Mouse (Mus musculus): Measurements from ENCODE around the gene AK157302. TPM values are rescaled to one million over a fixed set of nuclear protein-coding genes. Genes with fewer than 3 reads are reported as not detected.
"Not testable (repeated sequence)": the region's sequence is repeated elsewhere in the genome, so short reads cannot be mapped to it uniquely, and the experiment has no call there.

The AK157302 gene
- polyA plus RNA-seq, 1 experiment from 2014 or later = 0.17 TPM

GRCm38 (mm10) chr13:21467336-21467735 is 27.7 kb upstream of the AK157302 start:
- H3K36me3 ChIP-seq (ENCODE audit: control insufficient read depth, insufficient read depth, low read length) = no peaks in the 10 kb centered on the region
- H3K9ac ChIP-seq (replicated peaks; ENCODE audit: low read depth, low read length) = no peak overlapping the region
- 88% methylated on average over 10 of the region's 10 CpGs for WGBS
- H3K27me3 ChIP-seq (ENCODE audit: control insufficient read depth, insufficient read depth, low read length) = no peaks in the 10 kb centered on the region
- no peaks in the 10 kb centered on the region for H3K9me3 ChIP-seq (ENCODE audit: control insufficient read depth, low read depth, low read length)
- H3K4me3 ChIP-seq (ENCODE audit: low read depth, low read length) = no peak overlapping the region
- no peaks in the 10 kb centered on the region for H3K4me1 ChIP-seq (ENCODE audit: control insufficient read depth, insufficient read depth, low read length)
- ATAC-seq (ENCODE audit: insufficient number of reproducible peaks, insufficient read depth, low FRiP score, low read depth) = no peak
- no peak overlapping the region for H3K4me2 ChIP-seq (replicated peaks; ENCODE audit: low read depth, low read length)
- no peak overlapping the region for H3K27ac ChIP-seq (ENCODE audit: low read length)

- H3K4me3 ChIP-seq (ENCODE audit: low read depth, low read length) = peak within 1 kb of the TSS; percentile 56
- no peaks in the 10 kb centered on the region for H3K9me3 ChIP-seq (ENCODE audit: control insufficient read depth, low read depth, low read length)
- H3K4me2 ChIP-seq (replicated peaks; ENCODE audit: low read depth, low read length) = peak within 1 kb of the TSS; percentile 88
- ATAC-seq (ENCODE audit: insufficient number of reproducible peaks, insufficient read depth, low FRiP score, low read depth) = peak; percentile 99
- H3K4me1 ChIP-seq (ENCODE audit: control insufficient read depth, insufficient read depth, low read length) = no peaks in the 10 kb centered on the region
- under 1% methylated on average over 54 of the region's 54 CpGs for WGBS
- no peaks in the 10 kb centered on the region for H3K36me3 ChIP-seq (ENCODE audit: control insufficient read depth, insufficient read depth, low read length)
- peak within 1 kb of the TSS; percentile 64 for H3K9ac ChIP-seq (replicated peaks; ENCODE audit: low read depth, low read length)
- no peaks in the 10 kb centered on the region for H3K27me3 ChIP-seq (ENCODE audit: control insufficient read depth, insufficient read depth, low read length)
- no peak within 1 kb of the TSS for H3K27ac ChIP-seq (ENCODE audit: low read length)
These were observed 26.7 kb upstream of the AK157302 start, which contains the start of gene Nkapl for GRCm38 (mm10) chr13:21468061-21469019. TSS of gene Nkapl (minus strand) at chr13:21468509.

GRCm38 (mm10) chr13:21469097-21469496 is 25.9 kb upstream of the AK157302 start:
- ATAC-seq (ENCODE audit: insufficient number of reproducible peaks, insufficient read depth, low FRiP score, low read depth) = no peak
- Histone ChIP-seq H3K27ac (ENCODE audit: low read length) (no peak overlapping the region), H3K4me1 (ENCODE audit: control insufficient read depth, insufficient read depth, low read length) (no peaks in the 10 kb centered on the region), H3K36me3 (ENCODE audit: control insufficient read depth, insufficient read depth, low read length) (no peaks in the 10 kb centered on the region), H3K4me3 (ENCODE audit: low read depth, low read length) (no peak overlapping the region), H3K4me2 (replicated peaks; ENCODE audit: low read depth, low read length) (peak overlapping the region; percentile 88; the same call in 1 of the 2 replicates), H3K27me3 (ENCODE audit: control insufficient read depth, insufficient read depth, low read length) (no peaks in the 10 kb centered on the region), H3K9ac (replicated peaks; ENCODE audit: low read depth, low read length) (no peak overlapping the region), H3K9me3 (ENCODE audit: control insufficient read depth, low read depth, low read length) (no peaks in the 10 kb centered on the region)
- WGBS = 37% methylated on average over 9 of the region's 9 CpGs

- Histone ChIP-seq H3K27ac (ENCODE audit: low read length) (no peak overlapping the region), H3K9ac (replicated peaks; ENCODE audit: low read depth, low read length) (no peak overlapping the region), H3K4me3 (ENCODE audit: low read depth, low read length) (no peak overlapping the region), H3K4me2 (replicated peaks; ENCODE audit: low read depth, low read length) (no peak overlapping the region), H3K9me3 (ENCODE audit: control insufficient read depth, low read depth, low read length) (no peaks in the 10 kb centered on the region), H3K36me3 (ENCODE audit: control insufficient read depth, insufficient read depth, low read length) (no peaks in the 10 kb centered on the region), H3K27me3 (ENCODE audit: control insufficient read depth, insufficient read depth, low read length) (no peaks in the 10 kb centered on the region), H3K4me1 (ENCODE audit: control insufficient read depth, insufficient read depth, low read length) (no peaks in the 10 kb centered on the region)
- 35% methylated on average over 4 of the region's 4 CpGs for WGBS
- no peak for ATAC-seq (ENCODE audit: insufficient number of reproducible peaks, insufficient read depth, low FRiP score, low read depth)
These were observed 22.6 kb upstream of the AK157302 start for GRCm38 (mm10) chr13:21472427-21472826.

GRCm38 (mm10) chr13:21478759-21479670 is 16.0 kb upstream of the AK157302 start, which contains the start of the genes Zkscan4 and Gm10065:
TSS of gene Zkscan4 (plus strand) at chr13:21478907.
TSS of gene Gm10065 (minus strand) at chr13:21479441.
- not testable (repeated sequence) for H3K4me1 ChIP-seq (ENCODE audit: control insufficient read depth, insufficient read depth, low read length); H3K36me3 ChIP-seq (ENCODE audit: control insufficient read depth, insufficient read depth, low read length); H3K27me3 ChIP-seq (ENCODE audit: control insufficient read depth, insufficient read depth, low read length); H3K9me3 ChIP-seq (ENCODE audit: control insufficient read depth, low read depth, low read length)
- Histone ChIP-seq H3K4me3 (ENCODE audit: low read depth, low read length) (peak within 1 kb of the TSS; percentile 44), H3K9ac (replicated peaks; ENCODE audit: low read depth, low read length) (peak within 1 kb of the TSS; percentile 34; the same call in 1 of the 2 replicates), H3K4me2 (replicated peaks; ENCODE audit: low read depth, low read length) (peak within 1 kb of the TSS; percentile 53), H3K27ac (ENCODE audit: low read length) (peak within 1 kb of the TSS; percentile 53; the same call in 1 of the 2 replicates)
- WGBS = 4% methylated on average over 31 of the region's 31 CpGs
- ATAC-seq (ENCODE audit: insufficient number of reproducible peaks, insufficient read depth, low FRiP score, low read depth) = peak; percentile 74; the same call in 1 of the 2 replicates

GRCm38 (mm10) chr13:21486881-21487280 is 8.1 kb upstream of the AK157302 start:
- H3K4me3 ChIP-seq (ENCODE audit: low read depth, low read length) = no peak overlapping the region
- H3K4me1 ChIP-seq (ENCODE audit: control insufficient read depth, insufficient read depth, low read length) = no peaks in the 10 kb centered on the region
- 85% methylated on average over 1 of the region's 1 CpGs for WGBS
- peaks cover 6% of the 10 kb centered on the region for H3K36me3 ChIP-seq (ENCODE audit: control insufficient read depth, insufficient read depth, low read length)
- no peaks in the 10 kb centered on the region; the same call in 1 of the 2 replicates for H3K9me3 ChIP-seq (ENCODE audit: control insufficient read depth, low read depth, low read length)
- no peak overlapping the region for H3K27ac ChIP-seq (ENCODE audit: low read length)
- no peaks in the 10 kb centered on the region for H3K27me3 ChIP-seq (ENCODE audit: control insufficient read depth, insufficient read depth, low read length)
- ATAC-seq (ENCODE audit: insufficient number of reproducible peaks, insufficient read depth, low FRiP score, low read depth) = no peak
- H3K9ac ChIP-seq (replicated peaks; ENCODE audit: low read depth, low read length) = no peak overlapping the region
- no peak overlapping the region for H3K4me2 ChIP-seq (replicated peaks; ENCODE audit: low read depth, low read length)

- Histone ChIP-seq H3K4me1 (ENCODE audit: control insufficient read depth, insufficient read depth, low read length) (no peaks in the 10 kb centered on the region), H3K9ac (replicated peaks; ENCODE audit: low read depth, low read length) (no peak overlapping the region), H3K4me2 (replicated peaks; ENCODE audit: low read depth, low read length) (no peak overlapping the region), H3K9me3 (ENCODE audit: control insufficient read depth, low read depth, low read length) (no peaks in the 10 kb centered on the region), H3K4me3 (ENCODE audit: low read depth, low read length) (no peak overlapping the region), H3K27ac (ENCODE audit: low read length) (no peak overlapping the region), H3K27me3 (ENCODE audit: control insufficient read depth, insufficient read depth, low read length) (no peaks in the 10 kb centered on the region), H3K36me3 (ENCODE audit: control insufficient read depth, insufficient read depth, low read length) (no peaks in the 10 kb centered on the region)
- no peak for ATAC-seq (ENCODE audit: insufficient number of reproducible peaks, insufficient read depth, low FRiP score, low read depth)
- 94% methylated on average over 5 of the region's 5 CpGs for WGBS
These were observed 2.2 kb upstream of the AK157302 start for GRCm38 (mm10) chr13:21492847-21493246.

GRCm38 (mm10) chr13:21501182-21501581 is 6.2 kb downstream of the AK157302 start, which contains the start of gene Gm11273:
TSS of gene Gm11273 (minus strand) at chr13:21501418.
- not testable (repeated sequence) for H3K36me3 ChIP-seq (ENCODE audit: control insufficient read depth, insufficient read depth, low read length); H3K4me2 ChIP-seq (replicated peaks; ENCODE audit: low read depth, low read length); H3K9me3 ChIP-seq (ENCODE audit: control insufficient read depth, low read depth, low read length); H3K4me1 ChIP-seq (ENCODE audit: control insufficient read depth, insufficient read depth, low read length); H3K27ac ChIP-seq (ENCODE audit: low read length); ATAC-seq (ENCODE audit: insufficient number of reproducible peaks, insufficient read depth, low FRiP score, low read depth); H3K27me3 ChIP-seq (ENCODE audit: control insufficient read depth, insufficient read depth, low read length); H3K4me3 ChIP-seq (ENCODE audit: low read depth, low read length); H3K9ac ChIP-seq (replicated peaks; ENCODE audit: low read depth, low read length)
- WGBS = 94% methylated on average over 17 of the region's 17 CpGs
